Mouse (Mus musculus): ENCODE measurements at regions not wholly inside any gene's neighbourhood (a gene's known extent, or its start where the extent isn't known, plus 50 kb on each side); places are given as distances from the start of the nearest gene placed in this dataset.

- TF ChIP-seq CTCF (IDR thresholded peaks at IDR 0.05; ENCODE audit: borderline replicate concordance, control insufficient read depth, extremely low read depth, insufficient read depth, low read length, poor library complexity) (peak; percentile 88), POLR2A (IDR thresholded peaks at IDR 0.05; ENCODE audit: control insufficient read depth, extremely low read depth, insufficient read depth, low read length, poor library complexity) (no peak)
Observed at GRCm38 (mm10) chr11:20445903-20446264, 97.2 kb upstream of the Sertad2 start.
